Mouse (Mus musculus): ENCODE measurements around the gene Nckap5. TPM values are rescaled to one million over a fixed set of nuclear protein-coding genes. Genes with fewer than 3 reads are reported as not detected.
A peak's percentile ranks its signal among the peaks of the same experiment; 100 is the strongest.

The Nckap5 gene
- total and polyA plus RNA-seq, 3 experiments: not detected

DNA sequence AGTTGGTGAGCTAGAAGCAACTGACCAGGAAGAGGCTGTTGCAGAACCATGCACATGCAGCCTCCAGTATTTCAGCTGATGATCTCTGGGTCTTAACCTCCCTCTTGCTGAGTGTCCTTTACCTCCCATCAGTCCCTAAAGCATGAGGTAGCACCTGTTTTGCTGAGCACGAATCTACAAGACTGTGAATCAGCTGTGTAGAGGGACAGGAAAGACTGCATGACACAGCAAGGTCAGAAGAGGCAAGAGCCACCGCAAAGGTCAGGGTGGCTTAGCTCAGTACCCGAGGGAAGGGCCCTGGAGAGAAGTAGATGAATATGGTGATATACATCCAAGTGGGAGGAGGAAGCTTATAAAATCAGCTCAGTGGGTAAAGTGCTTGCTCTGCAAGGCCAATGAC is 66.4 kb downstream of the Nckap5 start:
- no peak for DNase-seq (ENCODE audit: extremely low read depth)
- H3K27me3 ChIP-seq (replicated peaks): no peaks in the 10 kb centered on the region
- H3K4me2 ChIP-seq (ENCODE audit: insufficient read depth, low read depth, poor library complexity, severe bottlenecking): peak overlapping the region; percentile 87; the same call in 1 of the 2 replicates
- H3K36me3 ChIP-seq (replicated peaks in 1 of 2; ENCODE audit: control insufficient read depth in 1 of 2, insufficient read depth in 1 of 2, low read length in 1 of 2): no peaks in the 10 kb centered on the region
- H3K4me1 ChIP-seq (ENCODE audit: control insufficient read depth in 1 of 2, insufficient read depth in 2 of 2): peaks cover 0 to 10% of the 10 kb centered on the region in 2 experiments; a peak in 2 of 4 replicates
- H3K9ac ChIP-seq (ENCODE audit: insufficient read depth, low read depth): no peak overlapping the region
- in situ Hi-C loops (cut with MboI; ENCODE audit: low pct_ligation_motif_present, low pct_unique_long_range_greater_than_20kb, low sequenced_read_pairs): no loop called here
- H3K27ac ChIP-seq (ENCODE audit: insufficient read depth, low read depth): no peak overlapping the region
- dilution Hi-C loops (cut with MboI; ENCODE audit: extremely low pct_ligation_motif_present, extremely low pct_unique_long_range_greater_than_20kb, low sequenced_read_pairs): no loop called here
- no peaks in the 10 kb centered on the region for H3K79me2 ChIP-seq (replicated peaks; ENCODE audit: control insufficient read depth, extremely low read depth, insufficient read depth, poor library complexity, severe bottlenecking)
- TF ChIP-seq MEF2A (IDR thresholded peaks at IDR 0.05; ENCODE audit: borderline replicate concordance, low read depth, low read length): no peak
- no peak for TF ChIP-seq PAX5 (IDR thresholded peaks at IDR 0.05; ENCODE audit: low read length)
- TF ChIP-seq USF2 (conservative IDR thresholded peaks at IDR 0.05; ENCODE audit: low read depth, low read length): no peak
- no peak for TF ChIP-seq SIN3A (IDR thresholded peaks at IDR 0.05; ENCODE audit: low read length)
- TF ChIP-seq ETS1 (conservative IDR thresholded peaks at IDR 0.05; ENCODE audit: low read depth, low read length): no peak
- TF ChIP-seq POLR2A (IDR thresholded peaks at IDR 0.05; ENCODE audit: low read depth, low read length): no peak
- no peak for TF ChIP-seq E2F4 (IDR thresholded peaks at IDR 0.05; ENCODE audit: insufficient replicate concordance, low read depth, low read length)
- no peak for TF ChIP-seq RCOR1 (conservative IDR thresholded peaks at IDR 0.05; ENCODE audit: low read depth, low read length)
- TF ChIP-seq EP300 (IDR thresholded peaks at IDR 0.05; ENCODE audit: low read length): no peak
- no peak for TF ChIP-seq IRF4 (IDR thresholded peaks at IDR 0.05; ENCODE audit: low read depth, low read length)
- TF ChIP-seq UBTF (IDR thresholded peaks at IDR 0.05; ENCODE audit: low read depth, low read length): no peak
- no peak for TF ChIP-seq MAX (IDR thresholded peaks at IDR 0.05; ENCODE audit: low read length)
- H3K4me3 ChIP-seq (replicated peaks in 1 of 3; ENCODE audit: low read depth in 2 of 3, low read length in 2 of 3, poor library complexity in 1 of 3): no peak overlapping the region
- peaks cover 7% of the 10 kb centered on the region for H3K9me3 ChIP-seq (replicated peaks; ENCODE audit: low read length)

DNA sequence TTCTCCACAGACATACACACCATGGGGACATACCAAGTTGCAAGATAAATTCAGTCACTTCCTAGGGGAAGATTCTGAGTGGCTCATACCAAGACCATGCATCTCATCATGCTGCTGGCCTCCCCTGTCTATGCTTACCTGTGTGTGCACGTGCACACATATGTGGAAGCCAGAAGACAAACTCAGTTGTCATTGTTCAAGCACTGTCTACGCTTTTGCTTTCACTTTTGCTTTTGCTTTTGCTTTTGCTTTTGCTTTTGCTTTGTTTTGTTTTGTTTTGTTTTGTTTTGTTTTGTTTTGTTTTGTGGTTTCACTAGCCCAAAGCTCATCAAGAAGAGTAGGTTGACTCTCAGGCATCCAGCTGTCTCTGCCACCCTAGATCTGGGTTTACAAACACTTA is 67.4 kb downstream of the Nckap5 start:
- dilution Hi-C loops (cut with MboI; ENCODE audit: extremely low pct_ligation_motif_present, extremely low pct_unique_long_range_greater_than_20kb, low sequenced_read_pairs): no loop called here
- TF ChIP-seq BHLHE40 (IDR thresholded peaks at IDR 0.05; ENCODE audit: low read depth, low read length): peak; percentile 93
- no peak for TF ChIP-seq ZC3H11A (IDR thresholded peaks at IDR 0.05; ENCODE audit: low read depth, low read length)
- TF ChIP-seq GABPA (IDR thresholded peaks at IDR 0.05; ENCODE audit: insufficient replicate concordance, low read depth, low read length): no peak
- TF ChIP-seq NRF1 (IDR thresholded peaks at IDR 0.05; ENCODE audit: low read depth, low read length): no peak
- TF ChIP-seq MXI1 (IDR thresholded peaks at IDR 0.05; ENCODE audit: low read depth, low read length): no peak
- no peak for TF ChIP-seq RAD21 (IDR thresholded peaks at IDR 0.05; ENCODE audit: low read depth, low read length)
- TF ChIP-seq SMC3 (IDR thresholded peaks at IDR 0.05; ENCODE audit: low read depth, low read length): no peak
- TF ChIP-seq ZKSCAN1 (IDR thresholded peaks at IDR 0.05; ENCODE audit: borderline replicate concordance, low read depth, low read length): no peak
- no peak for TF ChIP-seq EP300 (IDR thresholded peaks at IDR 0.05; ENCODE audit: low read length)
- TF ChIP-seq ELF1 (IDR thresholded peaks at IDR 0.05; ENCODE audit: low read depth, low read length): no peak
- no peak for TF ChIP-seq USF2 (conservative IDR thresholded peaks at IDR 0.05; ENCODE audit: low read depth, low read length)
- TF ChIP-seq RCOR1 (conservative IDR thresholded peaks at IDR 0.05; ENCODE audit: low read depth, low read length): no peak
- TF ChIP-seq JUN (IDR thresholded peaks at IDR 0.05; ENCODE audit: insufficient read depth, low read depth, low read length): no peak
- TF ChIP-seq ETS1 (conservative IDR thresholded peaks at IDR 0.05; ENCODE audit: low read depth, low read length): peak; percentile 85
- TF ChIP-seq KAT2A (IDR thresholded peaks at IDR 0.05; ENCODE audit: insufficient replicate concordance, low read length): no peak
- no peak for TF ChIP-seq POLR2AphosphoS2 (IDR thresholded peaks at IDR 0.05; ENCODE audit: low read depth, low read length)
- TF ChIP-seq NELFE (IDR thresholded peaks at IDR 0.05; ENCODE audit: low read depth, low read length): no peak
- no peak for TF ChIP-seq TCF12 (IDR thresholded peaks at IDR 0.05; ENCODE audit: low read depth, low read length)
- TF ChIP-seq E2F4 (IDR thresholded peaks at IDR 0.05; ENCODE audit: insufficient replicate concordance, low read depth, low read length): no peak
- no peak for TF ChIP-seq CTCF (conservative IDR thresholded peaks at IDR 0.05 in 1 of 2, IDR thresholded peaks at IDR 0.05 in 1 of 2; ENCODE audit: low read depth in 2 of 2, low read length in 2 of 2)
- no peak for TF ChIP-seq PAX5 (IDR thresholded peaks at IDR 0.05; ENCODE audit: low read length)
- TF ChIP-seq MAX (IDR thresholded peaks at IDR 0.05; ENCODE audit: low read length): 0 out of 2 replicates have a peak, but pooled peaks have one; percentile 24
- TF ChIP-seq MYC (IDR thresholded peaks at IDR 0.05; ENCODE audit: low read depth, low read length): no peak
- peak overlapping the region; percentile 7; the same call in 1 of the 2 replicates for H3K9ac ChIP-seq (ENCODE audit: insufficient read depth, low read depth)

More for the DNA sequence above, 67.4 kb downstream of the Nckap5 start:
- H3K79me2 ChIP-seq (replicated peaks; ENCODE audit: control insufficient read depth, extremely low read depth, insufficient read depth, poor library complexity, severe bottlenecking): no peaks in the 10 kb centered on the region
- peak overlapping the region in 2 of 3 experiments; percentile 13 to 43 for H3K4me3 ChIP-seq (replicated peaks in 1 of 3; ENCODE audit: low read depth in 2 of 3, low read length in 2 of 3, poor library complexity in 1 of 3)
- peaks cover 7% of the 10 kb centered on the region for H3K9me3 ChIP-seq (replicated peaks; ENCODE audit: low read length)
- H3K27ac ChIP-seq (ENCODE audit: insufficient read depth, low read depth): no peak overlapping the region
- DNase-seq (ENCODE audit: extremely low read depth): no peak
- peak overlapping the region; percentile 87 for H3K4me2 ChIP-seq (ENCODE audit: insufficient read depth, low read depth, poor library complexity, severe bottlenecking)
- in situ Hi-C loops (cut with MboI; ENCODE audit: low pct_ligation_motif_present, low pct_unique_long_range_greater_than_20kb, low sequenced_read_pairs): no loop called here
- peaks cover 0 to 10% of the 10 kb centered on the region in 2 experiments; a peak in 2 of 4 replicates for H3K4me1 ChIP-seq (ENCODE audit: control insufficient read depth in 1 of 2, insufficient read depth in 2 of 2)
- no peaks in the 10 kb centered on the region for H3K27me3 ChIP-seq (replicated peaks)
- no peaks in the 10 kb centered on the region for H3K36me3 ChIP-seq (replicated peaks in 1 of 2; ENCODE audit: control insufficient read depth in 1 of 2, insufficient read depth in 1 of 2, low read length in 1 of 2)
